Mouse (Mus musculus): ENCODE measurements around the gene Fndc7. TPM values are rescaled to one million over a fixed set of nuclear protein-coding genes. Genes with fewer than 3 reads are reported as not detected.

Fndc7 gene
- polyA plus RNA-seq, 1 experiment: 1.7 TPM

- WGBS: 34% methylated on average over 7 of the region's 7 CpGs
Measured at GRCm38 (mm10) chr3:108858231-108858770, 31.5 kb downstream of the Fndc7 start.

DNA sequence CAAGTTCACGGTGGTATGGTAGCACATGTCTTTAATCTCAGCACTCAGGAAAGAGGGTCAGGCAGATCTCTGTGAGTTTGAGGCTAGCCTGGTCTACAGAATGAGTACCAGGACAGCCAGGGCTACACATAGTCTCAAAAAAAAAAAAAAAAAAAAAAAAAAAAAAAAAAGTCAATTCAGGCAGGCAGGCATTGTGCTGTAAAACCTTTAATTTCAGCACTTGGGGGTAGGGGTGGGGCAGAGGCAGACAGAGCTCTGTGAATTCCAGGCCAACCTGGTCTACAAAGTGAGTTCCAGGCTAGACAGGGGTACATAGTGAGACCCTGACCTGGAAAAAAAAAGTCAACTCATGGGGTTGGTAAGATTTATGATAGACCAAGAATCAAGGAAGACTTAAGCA, 32.1 kb downstream of the Fndc7 start:
- Histone ChIP-seq H3K4me3 (replicated peaks; ENCODE audit: extremely low read depth, low read depth, low read length) (no peak overlapping the region), H3K4me1 (ENCODE audit: control insufficient read depth, insufficient read depth, low read length) (peaks cover 6% of the 10 kb centered on the region)
- 58% methylated on average over 1 of the region's 1 CpGs for WGBS
- TF ChIP-seq CTCF (IDR thresholded peaks at IDR 0.05; ENCODE audit: insufficient read depth, low read length) (no peak), POLR2A (IDR thresholded peaks at IDR 0.05; ENCODE audit: borderline replicate concordance, extremely low read depth, low read depth, low read length) (no peak)
- DNase-seq: no peak

More at GRCm38 (mm10) chr3:108858231-108858770, 31.5 kb downstream of the Fndc7 start:
- H3K4me3 ChIP-seq (replicated peaks; ENCODE audit: extremely low read depth, low read depth, low read length): no peak overlapping the region
- DNase-seq: peak; percentile 63
- peaks cover 6% of the 10 kb centered on the region for H3K4me1 ChIP-seq (ENCODE audit: control insufficient read depth, insufficient read depth, low read length)
- TF ChIP-seq POLR2A (IDR thresholded peaks at IDR 0.05; ENCODE audit: borderline replicate concordance, extremely low read depth, low read depth, low read length): no peak
- TF ChIP-seq CTCF (IDR thresholded peaks at IDR 0.05; ENCODE audit: insufficient read depth, low read length): no peak

- no peak for DNase-seq
- 33% methylated on average over 3 of the region's 3 CpGs for WGBS
- no peak for TF ChIP-seq POLR2A (IDR thresholded peaks at IDR 0.05; ENCODE audit: borderline replicate concordance, extremely low read depth, low read depth, low read length)
- TF ChIP-seq CTCF (IDR thresholded peaks at IDR 0.05; ENCODE audit: insufficient read depth, low read length): no peak
- no peak overlapping the region for H3K4me3 ChIP-seq (replicated peaks; ENCODE audit: extremely low read depth, low read depth, low read length)
- peaks cover 6% of the 10 kb centered on the region for H3K4me1 ChIP-seq (ENCODE audit: control insufficient read depth, insufficient read depth, low read length)
Measured at GRCm38 (mm10) chr3:108857124-108857470, 32.7 kb downstream of the Fndc7 start.

GRCm38 (mm10) chr3:108856386-108857123, 33.3 kb downstream of the Fndc7 start:
- WGBS: 63% methylated on average over 8 of the region's 8 CpGs
- H3K4me3 ChIP-seq (replicated peaks; ENCODE audit: extremely low read depth, low read depth, low read length): no peak overlapping the region
- peaks cover 6% of the 10 kb centered on the region for H3K4me1 ChIP-seq (ENCODE audit: control insufficient read depth, insufficient read depth, low read length)
- DNase-seq: no peak
- TF ChIP-seq POLR2A (IDR thresholded peaks at IDR 0.05; ENCODE audit: borderline replicate concordance, extremely low read depth, low read depth, low read length) (no peak), CTCF (IDR thresholded peaks at IDR 0.05; ENCODE audit: insufficient read depth, low read length) (peak; percentile 53; the same call in 1 of the 2 replicates)

DNA sequence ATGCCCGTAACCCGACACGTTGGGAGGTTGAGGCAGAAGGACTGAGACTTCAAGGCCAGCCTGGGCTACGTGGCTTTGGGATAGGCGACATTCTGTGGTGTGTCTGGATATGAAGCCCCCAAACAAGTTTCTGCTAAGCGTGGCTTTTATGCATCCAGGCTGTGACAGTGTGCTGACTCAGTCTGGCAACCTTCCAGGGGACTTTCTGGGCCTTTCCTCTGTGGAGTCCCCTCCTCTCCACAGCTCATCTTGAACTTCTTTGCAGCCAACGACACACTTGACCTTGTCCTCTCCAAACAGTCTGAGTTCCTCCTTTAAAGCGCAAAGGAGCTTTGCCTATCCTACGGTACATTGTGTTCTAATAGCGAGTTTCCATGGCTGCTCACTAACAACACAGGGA, 33.9 kb downstream of the Fndc7 start:
- DNase-seq: no peak
- no peak for TF ChIP-seq POLR2A (IDR thresholded peaks at IDR 0.05; ENCODE audit: borderline replicate concordance, extremely low read depth, low read depth, low read length)
- no peak for TF ChIP-seq CTCF (IDR thresholded peaks at IDR 0.05; ENCODE audit: insufficient read depth, low read length)
- WGBS: 46% methylated on average over 10 of the region's 10 CpGs
- Histone ChIP-seq H3K4me3 (replicated peaks; ENCODE audit: extremely low read depth, low read depth, low read length) (no peak overlapping the region), H3K4me1 (ENCODE audit: control insufficient read depth, insufficient read depth, low read length) (peaks cover 6% of the 10 kb centered on the region)

DNA sequence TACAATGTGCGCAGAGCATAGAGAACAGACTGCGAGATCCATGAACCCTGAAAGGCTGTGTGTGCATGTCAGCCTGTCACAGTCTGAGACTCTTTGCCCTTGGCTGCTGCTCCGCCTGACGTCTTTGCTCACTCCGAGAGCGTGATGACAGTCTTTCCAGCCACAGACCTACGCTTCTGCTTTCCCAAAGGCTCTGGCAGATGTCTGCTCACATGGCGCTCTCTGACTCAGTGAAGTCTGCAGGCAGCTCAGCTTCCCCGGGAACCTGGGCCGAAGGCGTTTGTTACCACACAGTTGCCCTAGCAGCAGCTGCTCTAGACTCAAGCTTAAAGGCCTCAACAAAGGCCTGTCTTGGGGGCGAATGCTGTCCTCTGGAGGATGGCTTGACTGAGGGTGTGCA, 34.4 kb downstream of the Fndc7 start:
- H3K4me1 ChIP-seq (ENCODE audit: control insufficient read depth, insufficient read depth, low read length): peaks cover 6% of the 10 kb centered on the region
- DNase-seq: no peak
- 57% methylated on average over 12 of the region's 12 CpGs for WGBS

GRCm38 (mm10) chr3:108853266-108853665, 36.5 kb downstream of the Fndc7 start:
- H3K4me3 ChIP-seq (replicated peaks; ENCODE audit: extremely low read depth, low read depth, low read length): no peak overlapping the region
- TF ChIP-seq POLR2A (IDR thresholded peaks at IDR 0.05; ENCODE audit: borderline replicate concordance, extremely low read depth, low read depth, low read length) (no peak), CTCF (IDR thresholded peaks at IDR 0.05; ENCODE audit: insufficient read depth, low read length) (no peak)
- peaks cover 6% of the 10 kb centered on the region for H3K4me1 ChIP-seq (ENCODE audit: control insufficient read depth, insufficient read depth, low read length)
- WGBS: 81% methylated on average over 1 of the region's 1 CpGs
- DNase-seq: no peak

More for the DNA sequence above, 34.4 kb downstream of the Fndc7 start:
- TF ChIP-seq CTCF (IDR thresholded peaks at IDR 0.05; ENCODE audit: insufficient read depth, low read length): no peak
- peak; percentile 27; the same call in 1 of the 2 replicates for TF ChIP-seq POLR2A (IDR thresholded peaks at IDR 0.05; ENCODE audit: borderline replicate concordance, extremely low read depth, low read depth, low read length)
- no peak overlapping the region for H3K4me3 ChIP-seq (replicated peaks; ENCODE audit: extremely low read depth, low read depth, low read length)

DNA sequence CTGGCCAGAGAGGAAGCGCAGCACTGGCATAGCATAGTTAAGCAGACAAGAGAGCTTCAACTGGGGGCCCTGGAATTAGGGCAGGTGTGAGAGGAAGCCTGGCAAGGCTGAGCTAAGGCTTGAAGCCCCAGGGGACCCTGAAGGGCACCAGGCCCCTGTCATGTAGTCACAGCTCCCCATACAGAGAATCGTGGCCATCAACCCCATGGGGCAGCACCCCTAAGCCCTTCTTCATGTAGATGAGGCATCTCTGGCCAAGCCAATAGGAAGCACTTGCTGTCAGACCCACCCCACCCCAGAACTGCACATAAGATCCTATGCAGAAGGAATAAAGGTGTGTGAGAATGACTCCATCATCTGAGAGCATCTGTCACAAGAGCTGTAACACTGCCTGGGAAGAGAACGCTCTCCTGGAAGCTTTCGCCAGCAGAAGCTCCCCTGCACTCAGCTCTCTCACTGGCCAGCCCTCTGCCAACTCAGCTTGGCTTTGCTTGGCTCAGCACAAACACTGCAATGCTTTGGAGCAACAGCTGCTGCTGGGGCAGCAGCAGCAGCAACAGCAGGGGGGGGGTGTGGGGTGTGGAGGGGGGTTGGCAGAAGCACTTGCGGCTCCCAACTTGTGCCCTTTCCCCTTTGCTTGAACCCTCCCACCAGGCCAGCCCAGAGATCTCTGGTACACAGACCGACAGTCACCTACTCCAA, 37.7 kb downstream of the Fndc7 start:
- TF ChIP-seq CTCF (IDR thresholded peaks at IDR 0.05; ENCODE audit: insufficient read depth, low read length) (no peak), POLR2A (IDR thresholded peaks at IDR 0.05; ENCODE audit: borderline replicate concordance, extremely low read depth, low read depth, low read length) (no peak)
- no peak for DNase-seq
- H3K4me3 ChIP-seq (replicated peaks; ENCODE audit: extremely low read depth, low read depth, low read length): no peak overlapping the region
- H3K4me1 ChIP-seq (ENCODE audit: control insufficient read depth, insufficient read depth, low read length): peaks cover 6% of the 10 kb centered on the region
- WGBS: 65% methylated on average over 6 of the region's 6 CpGs

DNA sequence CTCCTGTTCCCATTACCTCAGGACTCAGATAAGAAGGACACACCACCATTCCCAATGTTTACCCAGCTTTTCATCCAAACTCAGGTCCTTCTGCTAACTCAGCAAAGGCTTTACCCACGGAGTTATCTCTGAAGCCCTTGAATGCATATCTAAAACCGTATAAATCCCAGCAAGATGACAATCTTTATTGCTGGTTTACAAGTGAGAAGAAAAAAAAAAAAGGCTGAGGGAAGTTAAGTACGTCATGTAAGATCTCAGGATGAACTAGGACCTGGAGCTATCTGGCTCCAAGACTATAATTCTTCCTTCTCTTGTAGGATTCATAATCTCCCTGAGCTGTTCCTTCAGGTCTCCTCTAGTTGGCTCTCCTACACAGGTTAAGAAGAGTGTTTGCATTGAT, 38.3 kb downstream of the Fndc7 start:
- TF ChIP-seq POLR2A (IDR thresholded peaks at IDR 0.05; ENCODE audit: borderline replicate concordance, extremely low read depth, low read depth, low read length): no peak
- TF ChIP-seq CTCF (IDR thresholded peaks at IDR 0.05; ENCODE audit: insufficient read depth, low read length): no peak
- WGBS: 76% methylated on average over 3 of the region's 3 CpGs
- H3K4me3 ChIP-seq (replicated peaks; ENCODE audit: extremely low read depth, low read depth, low read length): no peak overlapping the region
- peaks cover 3% of the 10 kb centered on the region; the same call in 1 of the 2 replicates for H3K4me1 ChIP-seq (ENCODE audit: control insufficient read depth, insufficient read depth, low read length)
- DNase-seq: no peak
